Mouse (Mus musculus) neural tube, embryonic 12.5 days (tissue): ENCODE measurements around the gene Spn. TPM values are rescaled to one million over a fixed set of nuclear protein-coding genes. Genes with fewer than 3 reads are reported as not detected.
"Not testable (repeated sequence)": the region's sequence is repeated elsewhere in the genome, so short reads cannot be mapped to it uniquely, and the experiment has no call there.

Experiments
- ATAC-seq: fragments of 200-750 bp; cut with Nextera tagmentation; 2 replicates; pipeline ENCODE4 v1.8.0; 2017; ENCODE audit warnings: low read depth, mild to moderate bottlenecking, moderate TSS enrichment, moderate library complexity; ENCODE audit not compliant: low FRiP score
- H3K27ac ChIP-seq: fragments of 300-500 bp; sonication (generic); 2 replicates; pipeline ENCODE4 v1.5.1; 2016
- H3K27me3 ChIP-seq: fragments of 300-500 bp; sonication (generic); replicated peaks from 2 replicates; pipeline ENCODE4 v1.6.1; 2016; ENCODE audit warnings: mild to moderate bottlenecking
- H3K36me3 ChIP-seq: fragments of 300-500 bp; sonication (generic); 2 replicates; pipeline ENCODE4 v1.6.1; 2016; ENCODE audit warnings: mild to moderate bottlenecking
- H3K4me1 ChIP-seq: fragments of 300-500 bp; sonication (generic); 2 replicates; pipeline ENCODE4 v1.6.1; 2016
- H3K4me2 ChIP-seq: fragments of 300-500 bp; sonication (generic); replicated peaks from 2 replicates; pipeline ENCODE4 v1.6.1; 2016; ENCODE audit warnings: mild to moderate bottlenecking
- H3K4me3 ChIP-seq: fragments of 300-500 bp; sonication (generic); 2 replicates; pipeline ENCODE4 v1.5.1; 2016
- H3K9ac ChIP-seq: fragments of 300-500 bp; sonication (generic); 2 replicates; pipeline ENCODE4 v1.6.1; 2016; ENCODE audit warnings: mild to moderate bottlenecking
- H3K9me3 ChIP-seq: fragments of 300-500 bp; sonication (generic); 2 replicates; pipeline ENCODE4 v1.6.1; 2016; ENCODE audit warnings: mild to moderate bottlenecking
- WGBS: fragments of 180-500 bp; shearing (Covaris S2); methylation state at CpG from one replicate; pipeline ENCODE4 v1.1.7; 2016; 5-methylcytosine and 5-hydroxymethylcytosine counted together
- polyA plus RNA-seq: library from polyadenylated mRNA; unstranded; fragments of >200 nt; fragmentation: Nextera tagmentation; extraction: Ambion mirVana; gene quantifications from 2 replicates; pipeline ENCODE4 v1.2.1, GENCODE M21; 2016

Gene Spn
- polyA plus RNA-seq: 0.15 and 0.34 TPM in 2 replicates

GRCm38 (mm10) chr7:127137262-127138017 lies at the start of gene Spn:
Spn (minus strand) TSS chr7:127137823.
- Histone ChIP-seq H3K4me2 (no peak within 1 kb of the TSS), H3K4me3 (no peak within 1 kb of the TSS), H3K27ac (no peak within 1 kb of the TSS), H3K9ac (no peak within 1 kb of the TSS), H3K36me3 (no peaks in the 10 kb centered on the region), H3K27me3 (no peaks in the 10 kb centered on the region), H3K9me3 (no peaks in the 10 kb centered on the region), H3K4me1 (no peaks in the 10 kb centered on the region)
- ATAC-seq: no peak
- 70% methylated on average over 9 of the region's 9 CpGs for WGBS

GRCm38 (mm10) chr7:127187351-127187750 lies 49.7 kb upstream of the Spn start:
- ATAC-seq: no peak
- 72% methylated on average over 10 of the region's 10 CpGs for WGBS
- Histone ChIP-seq H3K4me2 (no peak overlapping the region), H3K4me1 (no peaks in the 10 kb centered on the region), H3K27ac (no peak overlapping the region), H3K4me3 (no peak overlapping the region), H3K9me3 (no peaks in the 10 kb centered on the region), H3K27me3 (no peaks in the 10 kb centered on the region), H3K9ac (no peak overlapping the region), H3K36me3 (peaks cover 13% of the 10 kb centered on the region)

- Histone ChIP-seq H3K9me3 (no peaks in the 10 kb centered on the region), H3K4me1 (no peaks in the 10 kb centered on the region), H3K36me3 (no peaks in the 10 kb centered on the region), H3K4me2 (no peak overlapping the region), H3K27ac (no peak overlapping the region), H3K27me3 (no peaks in the 10 kb centered on the region), H3K9ac (no peak overlapping the region), H3K4me3 (no peak overlapping the region)
- whole genome bisulfite sequencing: 66% methylated on average over 3 of the region's 3 CpGs
- ATAC-seq: no peak
Measured at GRCm38 (mm10) chr7:127185601-127186000, 48.0 kb upstream of the Spn start.

- Histone ChIP-seq H3K27ac (no peak overlapping the region), H3K4me3 (no peak overlapping the region), H3K4me1 (no peaks in the 10 kb centered on the region), H3K9ac (no peak overlapping the region), H3K9me3 (no peaks in the 10 kb centered on the region), H3K4me2 (no peak overlapping the region), H3K36me3 (no peaks in the 10 kb centered on the region), H3K27me3 (no peaks in the 10 kb centered on the region)
- 38% methylated on average over 1 of the region's 1 CpGs for WGBS
- ATAC-seq: no peak
Measured at GRCm38 (mm10) chr7:127184720-127185119, 47.1 kb upstream of the Spn start.

GRCm38 (mm10) chr7:127183828-127184227 lies 46.2 kb upstream of the Spn start:
- Histone ChIP-seq H3K9ac (no peak overlapping the region), H3K36me3 (no peaks in the 10 kb centered on the region), H3K4me1 (no peaks in the 10 kb centered on the region), H3K27me3 (no peaks in the 10 kb centered on the region), H3K27ac (no peak overlapping the region), H3K9me3 (no peaks in the 10 kb centered on the region), H3K4me2 (no peak overlapping the region), H3K4me3 (no peak overlapping the region)
- ATAC-seq: no peak
- 78% methylated on average over 6 of the region's 6 CpGs for WGBS

- WGBS: 84% methylated on average over 8 of the region's 8 CpGs
- Histone ChIP-seq H3K9me3 (no peaks in the 10 kb centered on the region), H3K27ac (no peak overlapping the region), H3K9ac (no peak overlapping the region), H3K4me3 (no peak overlapping the region), H3K4me1 (no peaks in the 10 kb centered on the region), H3K27me3 (no peaks in the 10 kb centered on the region), H3K36me3 (no peaks in the 10 kb centered on the region), H3K4me2 (no peak overlapping the region)
- no peak for ATAC-seq
Measured at GRCm38 (mm10) chr7:127183345-127183744, 45.7 kb upstream of the Spn start.

- not testable (repeated sequence) for H3K27me3 ChIP-seq, ATAC-seq, H3K9me3 ChIP-seq, H3K4me2 ChIP-seq, H3K27ac ChIP-seq, H3K36me3 ChIP-seq, H3K4me1 ChIP-seq, H3K9ac ChIP-seq, H3K4me3 ChIP-seq
- 42% methylated on average over 3 of the region's 3 CpGs for WGBS
Measured at GRCm38 (mm10) chr7:127181724-127182123, 44.1 kb upstream of the Spn start.

GRCm38 (mm10) chr7:127180783-127181182 lies 43.2 kb upstream of the Spn start:
- Histone ChIP-seq H3K4me2 (no peak overlapping the region), H3K9me3 (no peaks in the 10 kb centered on the region), H3K4me1 (no peaks in the 10 kb centered on the region), H3K27ac (no peak overlapping the region), H3K27me3 (no peaks in the 10 kb centered on the region), H3K9ac (no peak overlapping the region), H3K4me3 (no peak overlapping the region), H3K36me3 (no peaks in the 10 kb centered on the region)
- 79% methylated on average over 2 of the region's 2 CpGs for WGBS
- ATAC-seq: no peak

GRCm38 (mm10) chr7:127176937-127177336 lies 39.3 kb upstream of the Spn start:
- ATAC-seq: no peak
- 81% methylated on average over 4 of the region's 4 CpGs for WGBS
- no peak overlapping the region for H3K27ac ChIP-seq
- H3K9ac ChIP-seq: no peak overlapping the region
- no peaks in the 10 kb centered on the region for H3K9me3 ChIP-seq
- no peak overlapping the region for H3K4me2 ChIP-seq
- H3K4me3 ChIP-seq: no peak overlapping the region
- H3K27me3 ChIP-seq: no peaks in the 10 kb centered on the region
- H3K36me3 ChIP-seq: no peaks in the 10 kb centered on the region
- no peaks in the 10 kb centered on the region for H3K4me1 ChIP-seq

- no peak for ATAC-seq
- Histone ChIP-seq H3K36me3 (no peaks in the 10 kb centered on the region), H3K4me3 (no peak overlapping the region), H3K4me2 (no peak overlapping the region), H3K9ac (no peak overlapping the region), H3K27ac (no peak overlapping the region), H3K4me1 (no peaks in the 10 kb centered on the region), H3K27me3 (no peaks in the 10 kb centered on the region), H3K9me3 (no peaks in the 10 kb centered on the region)
- WGBS: 94% methylated on average over 5 of the region's 5 CpGs
Measured at GRCm38 (mm10) chr7:127166501-127166900, 28.9 kb upstream of the Spn start.

- no peak overlapping the region for H3K4me2 ChIP-seq
- no peak for ATAC-seq
- H3K9me3 ChIP-seq: no peaks in the 10 kb centered on the region
- H3K9ac ChIP-seq: no peak overlapping the region
- no peak overlapping the region for H3K27ac ChIP-seq
- H3K4me1 ChIP-seq: no peaks in the 10 kb centered on the region
- WGBS: 89% methylated on average over 12 of the region's 12 CpGs
- no peaks in the 10 kb centered on the region for H3K27me3 ChIP-seq
- no peak overlapping the region for H3K4me3 ChIP-seq
- no peaks in the 10 kb centered on the region for H3K36me3 ChIP-seq
Measured at GRCm38 (mm10) chr7:127165607-127166493, 28.2 kb upstream of the Spn start.

- Histone ChIP-seq H3K9ac (no peak overlapping the region), H3K36me3 (no peaks in the 10 kb centered on the region), H3K27me3 (no peaks in the 10 kb centered on the region), H3K4me3 (no peak overlapping the region), H3K4me1 (no peaks in the 10 kb centered on the region), H3K4me2 (no peak overlapping the region), H3K27ac (no peak overlapping the region), H3K9me3 (no peaks in the 10 kb centered on the region)
- no peak for ATAC-seq
- WGBS: 83% methylated on average over 4 of the region's 4 CpGs
Measured at GRCm38 (mm10) chr7:127164002-127164401, 26.4 kb upstream of the Spn start.
